Mouse (Mus musculus): ENCODE data around the gene Bpifc. TPM values are rescaled to one million over a fixed set of nuclear protein-coding genes. Genes with fewer than 3 reads are reported as not detected.

Gene Bpifc
- 0.82 TPM for polyA plus RNA-seq (2014; fragmentation: Illumina TruSeq; extraction: RNeasy Lipid Tissue Mini Kit (QIAGEN cat#74804); ENCODE audit: low read depth, low replicate concordance)

DNA sequence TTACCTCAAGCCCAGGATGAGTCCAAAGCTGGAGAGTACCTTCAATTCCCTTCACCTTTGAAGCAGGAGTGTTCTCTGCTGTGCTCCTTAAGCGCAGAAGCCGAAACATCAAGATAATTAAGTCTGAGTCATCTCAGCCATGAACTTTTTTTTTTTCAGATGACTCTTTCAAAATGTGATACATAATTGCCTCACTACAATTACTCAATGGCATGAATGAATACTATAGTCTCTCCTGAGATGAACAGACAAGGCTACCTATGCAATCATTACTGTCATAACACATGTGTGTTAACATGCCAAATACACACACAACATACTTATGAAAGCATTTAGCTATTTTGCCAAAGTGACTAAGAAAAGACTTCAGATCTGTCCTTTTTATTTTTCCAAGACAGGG lies at the start of gene Bpifc:
Bpifc (minus strand) TSS at position 115 of the 400 bp plus-strand sequence.

GRCm38 (mm10) chr10:86021749-86022473 lies 10.2 kb upstream of the Bpifc start, which contains the start of gene Fbxo7:
Gene Fbxo7, plus strand, starts transcription at chr10:86021972.

DNA sequence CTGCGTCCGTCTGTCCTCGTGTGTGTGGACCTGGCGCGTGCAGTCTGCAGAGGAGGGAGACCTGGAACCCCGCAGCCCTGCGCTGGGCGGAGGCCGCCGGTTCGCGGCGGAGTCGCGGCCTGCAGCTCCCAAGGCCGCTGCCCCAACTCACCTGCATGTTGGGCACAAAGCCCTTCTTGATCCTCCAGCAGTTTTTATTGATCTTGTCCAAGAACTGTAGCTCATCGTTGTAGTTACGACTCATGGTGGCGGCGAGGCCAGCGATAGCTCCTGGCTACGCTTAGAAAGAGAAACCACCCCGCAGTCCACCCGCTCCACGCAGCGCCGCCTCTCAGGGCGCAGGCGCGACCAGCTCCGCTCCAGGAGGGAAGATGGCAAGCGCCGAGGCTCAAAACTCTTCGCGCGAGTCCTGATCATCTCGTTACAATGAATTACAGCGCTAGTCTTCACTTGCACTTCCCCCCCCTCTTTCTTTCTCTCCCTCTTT lies 54.2 kb downstream of the Bpifc start, which contains the start of gene Rtcb:
Rtcb (minus strand) TSS at position 360 of the 487 bp plus-strand sequence.

DNA sequence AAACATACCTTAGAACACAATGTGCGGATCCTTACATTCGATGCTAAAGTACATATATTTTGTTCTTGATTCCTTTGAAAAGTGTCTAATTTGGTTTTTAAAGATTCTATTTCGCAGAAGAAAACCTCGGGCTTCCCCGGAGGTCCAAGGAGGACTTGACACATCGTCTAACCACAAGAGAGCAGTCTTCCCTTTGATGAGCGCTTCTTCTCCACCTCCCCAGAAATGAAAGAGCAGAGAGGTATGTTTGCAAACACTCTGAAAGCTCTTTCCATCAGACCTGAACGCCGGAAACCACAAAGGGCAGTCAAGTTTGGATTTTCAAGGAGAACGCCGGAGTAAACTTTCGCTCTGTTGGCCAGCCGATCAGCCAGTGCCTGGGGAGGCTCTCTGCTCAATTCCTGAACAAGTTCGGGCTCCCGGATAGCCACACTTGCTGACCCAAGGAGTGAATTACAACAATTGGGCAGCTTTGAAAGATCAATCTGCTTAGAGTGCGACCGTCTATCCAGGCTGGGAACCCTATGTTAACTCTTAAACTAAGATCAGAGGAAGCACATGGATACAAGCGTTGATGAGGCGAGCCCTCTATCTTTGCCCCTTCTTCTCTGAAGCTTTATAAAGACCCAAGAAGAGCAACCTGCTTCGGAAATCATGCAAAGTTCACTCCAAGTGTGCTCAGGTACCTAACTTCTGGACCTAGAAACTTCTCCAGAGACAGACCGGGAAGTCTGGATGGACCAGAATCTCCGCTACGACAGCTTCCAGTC lies 83.8 kb downstream of the Bpifc start, which contains the start of gene Ascl4:
Ascl4 (plus strand) TSS at position 6 of the 770 bp plus-strand sequence.

DNA sequence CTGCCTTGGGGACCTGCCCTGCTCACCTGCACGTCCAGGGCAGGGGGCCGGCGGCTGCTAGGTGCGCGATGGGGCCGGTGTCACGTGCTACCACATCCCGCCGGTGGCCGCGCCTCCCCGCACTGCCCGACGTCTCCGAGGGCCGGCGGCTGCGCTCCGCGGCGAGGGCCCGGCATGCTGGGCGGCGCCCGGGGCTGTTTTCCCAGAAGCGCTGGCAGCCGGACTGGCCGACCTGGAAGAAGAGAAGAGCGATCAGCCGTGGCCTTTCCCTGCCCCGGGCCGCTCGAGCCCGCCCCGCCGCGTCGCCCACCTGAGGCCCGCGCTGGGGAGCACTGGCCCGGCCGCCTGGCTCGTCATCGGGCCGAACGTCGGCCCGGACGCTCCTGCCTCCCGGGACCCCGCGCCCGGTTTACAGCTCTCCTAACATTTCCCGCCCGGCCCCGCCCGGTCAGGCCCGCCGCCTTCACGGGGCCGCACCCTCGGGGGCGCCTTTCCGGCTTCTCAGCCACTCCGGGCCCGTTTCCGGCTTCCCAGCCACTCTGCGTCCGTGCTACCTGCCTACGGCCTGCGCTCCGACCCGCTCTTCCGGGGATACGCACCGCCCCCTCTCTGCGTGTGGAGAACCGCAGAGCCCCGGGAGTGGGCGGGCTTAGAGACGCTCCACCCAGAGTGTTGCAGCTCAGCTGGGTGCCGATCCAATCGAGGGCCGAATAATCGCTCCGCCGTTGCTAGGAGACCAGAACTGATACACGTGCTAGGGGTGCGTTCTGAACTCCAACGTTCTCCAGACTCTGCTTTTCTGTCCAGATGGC lies 95.0 kb downstream of the Bpifc start, which contains the start of gene Prdm4:
Prdm4 (minus strand) TSS at position 645 of the 812 bp plus-strand sequence.

Other genes with a start within 250 kb of the Bpifc start
- 25.9 TPM for gene Pwp1, start 182.4 kb downstream of the Bpifc start, polyA plus RNA-seq (2014; fragmentation: Illumina TruSeq; extraction: RNeasy Lipid Tissue Mini Kit (QIAGEN cat#74804); ENCODE audit: low read depth, low replicate concordance)
- 13.2 TPM for gene Prdm4, start 94.8 kb downstream of the Bpifc start, polyA plus RNA-seq (2014; fragmentation: Illumina TruSeq; extraction: RNeasy Lipid Tissue Mini Kit (QIAGEN cat#74804); ENCODE audit: low read depth, low replicate concordance)
- not detected for gene Ascl4, start 84.2 kb downstream of the Bpifc start, polyA plus RNA-seq (2014; fragmentation: Illumina TruSeq; extraction: RNeasy Lipid Tissue Mini Kit (QIAGEN cat#74804); ENCODE audit: low read depth, low replicate concordance)
- gene Rtcb, start 54.1 kb downstream of the Bpifc start, polyA plus RNA-seq (2014; fragmentation: Illumina TruSeq; extraction: RNeasy Lipid Tissue Mini Kit (QIAGEN cat#74804); ENCODE audit: low read depth, low replicate concordance), result 38.2 TPM
- gene Fbxo7, start 10.1 kb upstream of the Bpifc start, polyA plus RNA-seq (2014; fragmentation: Illumina TruSeq; extraction: RNeasy Lipid Tissue Mini Kit (QIAGEN cat#74804); ENCODE audit: low read depth, low replicate concordance), result 13.4 TPM

Measured in adrenal gland, adult 10 weeks (tissue).